Mouse (Mus musculus): ENCODE measurements around the gene Gm20388.

DNA sequence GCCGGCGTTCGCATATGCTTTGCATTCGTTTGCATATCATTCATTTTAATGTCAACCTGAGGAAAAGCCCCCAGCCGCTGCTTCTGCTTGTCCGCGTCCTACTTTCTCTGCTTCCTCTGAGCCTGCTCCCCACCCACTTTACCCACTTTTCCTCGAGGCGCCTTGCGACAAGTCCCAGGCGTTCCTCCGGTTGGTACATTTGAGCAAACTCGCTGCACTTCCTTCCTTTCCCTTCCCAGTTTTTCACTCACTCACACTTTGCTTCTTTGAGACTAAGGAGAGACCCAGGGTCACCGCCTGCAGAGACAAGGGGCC is 2768.2 kb downstream of the Gm20388 start:
- TF ChIP-seq CTCF (IDR thresholded peaks at IDR 0.05; ENCODE audit: low read depth) (no peak), EP300 (optimal IDR thresholded peaks at IDR 0.05) (no peak)
